Mouse (Mus musculus) C2C12 (cell line): ENCODE results near the gene Egflam. TPM values are rescaled to one million over a fixed set of nuclear protein-coding genes. Genes with fewer than 3 reads are reported as not detected.

Experiments
- H3K27me3 ChIP-seq: one replicate; pipeline ENCODE4 v1.6.1; 2011; ENCODE audit not compliant: control insufficient read depth, insufficient read depth, insufficient read length
- H3K36me3 ChIP-seq: one replicate; pipeline ENCODE4 v1.6.1; 2011; ENCODE audit not compliant: control insufficient read depth, insufficient read depth
- H3K4me3 ChIP-seq: one replicate; pipeline ENCODE4 v1.5.1; 2011; ENCODE audit warnings: mild to moderate bottlenecking, control low read depth; ENCODE audit not compliant: poor library complexity, insufficient read depth, severe bottlenecking
- H3K79me2 ChIP-seq: one replicate; pipeline ENCODE4 v1.6.1; 2011; ENCODE audit not compliant: control insufficient read depth, insufficient read depth
- H3K79me3 ChIP-seq: one replicate; pipeline ENCODE4 v1.6.1; 2011; ENCODE audit warnings: low read depth, control low read depth
- H3ac ChIP-seq: one replicate; pipeline ENCODE3; 2011; ENCODE audit warnings: low read depth; ENCODE audit not compliant: control insufficient read depth, insufficient read length
- CEBPB ChIP-seq: IDR thresholded peaks from one replicate; pipeline ENCODE4 v1.6.1; 2011; ENCODE audit warnings: low read depth, mild to moderate bottlenecking, control low read depth, moderate library complexity
- CTCF ChIP-seq: IDR thresholded peaks from one replicate; pipeline ENCODE4 v1.5.1; 2011; ENCODE audit not compliant: control insufficient read depth, insufficient read depth, insufficient read length
- FOSL1 ChIP-seq: IDR thresholded peaks from one replicate; pipeline ENCODE4 v1.8.0; 2011; ENCODE audit warnings: mild to moderate bottlenecking, low read length; ENCODE audit not compliant: poor library complexity, insufficient read depth, severe bottlenecking
- MAX ChIP-seq: IDR thresholded peaks from one replicate; pipeline ENCODE4 v1.6.1; 2011; ENCODE audit warnings: mild to moderate bottlenecking, control low read depth
- MYOD1 ChIP-seq: IDR thresholded peaks from one replicate; pipeline ENCODE4 v1.6.1; 2011; ENCODE audit warnings: low read depth; ENCODE audit not compliant: control insufficient read depth, insufficient read length
- MYOG ChIP-seq: IDR thresholded peaks from one replicate; pipeline ENCODE4 v1.6.1; 2011; ENCODE audit not compliant: control insufficient read depth, insufficient read length; ENCODE audit errors: extremely low read depth
- USF1 ChIP-seq: IDR thresholded peaks from one replicate; pipeline ENCODE4 v1.6.1; 2011; ENCODE audit warnings: low read depth, mild to moderate bottlenecking, control low read depth, moderate library complexity
- long read RNA-seq, 2 experiments: library from polyadenylated mRNA; unstranded; transcript quantifications; one replicate each; pipeline ENCODE4 v2.0.0; 2019 to 2020
- polyA plus RNA-seq: library from polyadenylated mRNA; unstranded; fragments of >200 nt; fragmentation: generic; extraction: Trizol; gene quantifications from one replicate; pipeline ENCODE4 v1.2.1, GENCODE M21; 2012; ENCODE audit warnings: missing spikeins

Egflam gene
- polyA plus RNA-seq = 0.11 TPM
- long read RNA-seq, experiment 1 = 0 reads
- long read RNA-seq, experiment 2 = 0 reads

- Histone ChIP-seq H3K79me3 (no peaks in the 10 kb centered on the region), H3K79me2 (no peaks in the 10 kb centered on the region), H3K36me3 (no peaks in the 10 kb centered on the region), H3ac (no peak within 1 kb of the TSS), H3K4me3 (no peak within 1 kb of the TSS), H3K27me3 (peaks cover 54% of the 10 kb centered on the region)
- no peak for TF ChIP-seq MYOD1
- TF ChIP-seq FOSL1 = no peak
- no peak for TF ChIP-seq CEBPB
- no peak for TF ChIP-seq USF1
- TF ChIP-seq MYOG = no peak
- TF ChIP-seq CTCF = no peak
- no peak for TF ChIP-seq MAX
Measured at GRCm38 (mm10) chr15:7397818-7398608, at the start of gene Egflam. Egflam (minus strand) TSS chr15:7398395.

- no peak overlapping the region for H3K4me3 ChIP-seq
- no peak overlapping the region for H3ac ChIP-seq
- no peaks in the 10 kb centered on the region for H3K79me3 ChIP-seq
- H3K36me3 ChIP-seq = no peaks in the 10 kb centered on the region
- no peaks in the 10 kb centered on the region for H3K27me3 ChIP-seq
- no peaks in the 10 kb centered on the region for H3K79me2 ChIP-seq
- TF ChIP-seq MYOG = no peak
- no peak for TF ChIP-seq MYOD1
- no peak for TF ChIP-seq FOSL1
- TF ChIP-seq USF1 = no peak
- no peak for TF ChIP-seq CTCF
- TF ChIP-seq CEBPB = no peak
- TF ChIP-seq MAX = no peak
Measured at GRCm38 (mm10) chr15:7443396-7444315, 45.5 kb upstream of the Egflam start.

GRCm38 (mm10) chr15:7442148-7443100 lies 44.2 kb upstream of the Egflam start:
- H3K36me3 ChIP-seq = no peaks in the 10 kb centered on the region
- no peaks in the 10 kb centered on the region for H3K79me2 ChIP-seq
- H3ac ChIP-seq = no peak overlapping the region
- no peak for TF ChIP-seq CEBPB
- TF ChIP-seq MYOD1 = no peak
- TF ChIP-seq USF1 = no peak
- TF ChIP-seq MAX = no peak
- no peak for TF ChIP-seq FOSL1
- H3K79me3 ChIP-seq = no peaks in the 10 kb centered on the region
- H3K27me3 ChIP-seq = no peaks in the 10 kb centered on the region
- H3K4me3 ChIP-seq = no peak overlapping the region

- Histone ChIP-seq H3K36me3 (no peaks in the 10 kb centered on the region), H3ac (no peak overlapping the region), H3K4me3 (no peak overlapping the region), H3K79me3 (no peaks in the 10 kb centered on the region), H3K79me2 (no peaks in the 10 kb centered on the region), H3K27me3 (no peaks in the 10 kb centered on the region)
- TF ChIP-seq FOSL1 (no peak), MYOD1 (no peak), MAX (no peak), MYOG (no peak), CEBPB (no peak), CTCF (no peak), USF1 (no peak)
Measured at GRCm38 (mm10) chr15:7424282-7424681, 26.1 kb upstream of the Egflam start.

DNA sequence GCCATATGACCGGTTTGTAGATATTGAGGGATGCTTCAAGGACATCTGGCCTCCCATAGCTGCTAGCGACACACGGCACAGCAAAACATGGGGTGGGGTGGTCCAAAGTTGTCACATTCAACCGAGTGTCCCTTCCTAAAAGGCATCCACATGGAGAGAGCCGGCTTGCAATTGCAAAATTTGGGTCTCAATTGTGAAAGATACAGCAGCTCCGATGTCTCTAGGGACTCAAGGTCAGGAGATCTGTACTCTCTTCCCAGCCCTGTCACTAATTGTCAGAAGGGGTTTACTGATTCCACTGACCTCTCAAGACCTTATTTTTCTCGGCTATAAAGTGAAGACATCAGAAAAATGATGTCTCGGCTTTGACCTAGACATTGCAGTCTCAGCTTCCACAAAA lies 6.3 kb upstream of the Egflam start:
- TF ChIP-seq CEBPB (no peak), MYOD1 (no peak), MYOG (no peak), CTCF (no peak), USF1 (no peak), FOSL1 (no peak), MAX (no peak)
- Histone ChIP-seq H3K36me3 (no peaks in the 10 kb centered on the region), H3K79me3 (no peaks in the 10 kb centered on the region), H3ac (no peak overlapping the region), H3K4me3 (no peak overlapping the region), H3K79me2 (no peaks in the 10 kb centered on the region), H3K27me3 (peaks cover 34% of the 10 kb centered on the region)
